Mouse (Mus musculus): Measurements from ENCODE around the gene Hoxd4.

Gene Hoxd4

GRCm38 (mm10) chr2:74745540-74746297, 34.0 kb downstream of the Hoxd4 start:
- DNase-seq (ENCODE audit: low spot score) = no peak

GRCm38 (mm10) chr2:74746298-74746921, 34.7 kb downstream of the Hoxd4 start:
- DNase-seq (ENCODE audit: low spot score) = no peak

- no peak for DNase-seq (ENCODE audit: low spot score)
Measured at GRCm38 (mm10) chr2:74747006-74747405, 35.3 kb downstream of the Hoxd4 start.

DNA sequence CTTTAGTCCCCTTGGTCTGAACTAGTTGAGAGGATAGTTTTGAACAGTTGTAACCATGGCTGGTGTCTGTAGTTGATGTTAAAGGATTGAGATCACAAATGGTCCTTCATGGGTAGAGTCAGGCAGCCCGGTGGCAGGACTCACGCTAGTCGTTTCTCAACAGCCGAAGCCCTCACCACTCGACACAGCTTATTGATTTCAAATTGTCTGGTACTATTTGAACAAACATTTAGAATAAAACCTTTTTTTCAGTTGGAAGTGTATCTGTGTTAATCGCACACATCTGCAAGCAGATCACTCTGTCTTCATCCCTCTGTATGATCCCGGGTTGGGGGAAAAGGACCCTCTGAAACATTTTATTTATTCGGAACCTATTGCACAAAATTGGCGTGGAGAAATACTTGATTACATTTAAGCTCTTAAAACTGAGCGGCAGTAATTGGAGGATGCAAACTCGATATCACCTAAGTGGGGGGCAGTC, 36.0 kb downstream of the Hoxd4 start:
- DNase-seq (ENCODE audit: low spot score) = no peak

DNA sequence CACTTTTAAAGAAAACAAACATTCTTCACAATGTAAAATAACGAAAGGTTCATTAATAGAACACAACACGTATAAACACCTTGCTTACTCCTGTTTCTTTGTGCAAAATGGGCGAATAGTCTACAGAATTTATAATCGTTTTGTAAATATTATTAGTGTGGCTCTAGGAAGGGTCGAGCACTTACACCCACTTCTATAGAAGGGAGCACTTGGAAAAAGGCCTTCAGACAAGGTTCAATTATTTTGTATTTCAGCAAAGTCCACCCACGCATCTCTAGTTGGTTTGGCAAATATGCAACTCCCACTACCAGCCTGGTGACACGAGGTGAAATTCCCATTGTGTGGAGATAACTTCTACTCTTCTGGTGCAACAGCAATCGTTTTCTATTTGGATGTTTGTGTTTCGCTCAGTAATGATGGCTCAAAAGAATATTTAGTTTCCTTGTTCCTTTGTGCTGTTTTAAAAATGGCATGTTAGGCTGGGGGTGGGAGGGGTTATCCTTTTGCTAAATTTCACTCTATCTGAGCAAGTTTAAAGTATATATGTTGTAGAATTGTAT, 36.8 kb downstream of the Hoxd4 start:
- DNase-seq (ENCODE audit: low spot score) = no peak

DNA sequence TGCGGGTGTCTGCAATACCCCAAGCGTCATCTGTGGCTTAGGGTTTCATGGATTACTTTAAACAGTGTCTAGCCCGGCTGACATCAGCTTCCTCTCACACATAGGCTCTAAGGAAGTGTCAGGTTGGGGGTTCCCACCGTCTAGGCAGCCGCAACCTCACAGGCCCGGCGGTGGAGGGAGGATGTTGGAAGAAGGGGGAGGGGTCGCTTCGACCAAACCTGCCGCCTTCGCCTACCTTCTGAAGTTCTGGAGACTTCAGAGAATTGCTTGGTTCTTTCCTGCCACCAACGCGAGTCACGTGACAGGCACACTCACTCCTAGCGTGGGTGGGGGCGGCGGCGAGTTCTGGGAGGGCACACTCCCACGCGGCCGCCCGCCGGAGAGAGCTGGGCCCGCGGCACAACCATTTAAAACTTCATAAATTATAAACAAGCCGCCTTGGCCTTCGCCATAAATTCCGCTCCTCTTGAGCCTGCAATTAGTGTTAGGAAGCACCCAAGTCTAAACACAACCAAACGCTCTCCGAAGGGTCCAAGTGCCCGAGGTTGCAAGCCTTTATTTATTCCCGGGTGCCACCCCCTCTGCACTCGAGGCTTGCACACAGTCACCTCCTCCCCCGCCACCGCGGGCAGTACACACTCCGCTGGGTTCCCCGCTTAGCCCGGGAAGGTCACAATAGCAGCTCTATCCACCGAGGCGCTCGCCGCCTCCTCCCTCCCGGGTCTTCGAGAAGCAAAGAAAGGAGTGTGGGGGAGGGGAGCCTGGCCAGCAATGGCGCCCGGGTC, 37.8 kb downstream of the Hoxd4 start:
- no peak for DNase-seq (ENCODE audit: low spot score)

- no peak for DNase-seq (ENCODE audit: low spot score)
Measured at GRCm38 (mm10) chr2:74750731-74751250, 39.1 kb downstream of the Hoxd4 start.

- no peak for DNase-seq (ENCODE audit: low spot score)
Measured at GRCm38 (mm10) chr2:74751861-74752260, 40.1 kb downstream of the Hoxd4 start.

DNA sequence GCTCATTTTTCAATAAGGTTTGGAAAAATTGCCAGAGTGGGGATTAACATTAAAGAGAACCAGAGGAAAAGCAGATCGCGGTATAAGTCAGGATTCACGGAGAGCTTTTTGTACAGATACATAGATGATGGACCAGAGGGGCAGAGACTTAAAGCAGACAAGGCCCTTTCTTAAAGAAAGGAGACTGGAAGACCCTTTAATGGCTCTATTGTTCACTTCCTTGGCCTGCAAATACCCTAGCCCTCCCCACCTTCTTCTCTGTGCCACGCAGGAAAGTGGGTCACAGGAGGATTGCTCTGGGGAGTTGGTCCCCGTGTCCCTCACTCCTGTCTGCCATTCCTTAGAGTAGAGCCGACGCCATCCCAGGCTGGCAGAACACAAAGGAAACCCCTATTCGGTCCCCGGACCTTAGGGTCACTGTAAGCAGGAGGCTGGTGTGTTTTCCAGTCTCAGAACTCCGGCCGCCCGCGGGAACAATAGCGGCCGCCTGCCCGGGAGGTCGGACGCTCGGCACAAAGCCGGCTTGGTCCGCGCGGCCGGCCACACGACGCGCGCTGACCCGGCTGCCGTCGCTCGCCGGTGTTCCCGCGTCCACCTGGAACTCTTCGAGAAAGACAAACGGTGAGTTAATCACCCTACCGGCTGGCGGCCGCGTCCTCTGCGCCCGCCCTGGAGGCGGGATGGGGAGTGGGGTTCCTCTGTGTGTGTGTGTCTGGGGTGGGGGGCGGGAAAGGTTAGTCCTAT, 40.9 kb downstream of the Hoxd4 start:
- DNase-seq (ENCODE audit: low spot score) = no peak

- no peak for DNase-seq (ENCODE audit: low spot score)
Measured at GRCm38 (mm10) chr2:74753175-74753523, 41.4 kb downstream of the Hoxd4 start.

GRCm38 (mm10) chr2:74753711-74754110, 42.0 kb downstream of the Hoxd4 start:
- no peak for DNase-seq (ENCODE audit: low spot score)

GRCm38 (mm10) chr2:74760146-74760545, 48.4 kb downstream of the Hoxd4 start:
- DNase-seq (ENCODE audit: low spot score) = no peak

DNA sequence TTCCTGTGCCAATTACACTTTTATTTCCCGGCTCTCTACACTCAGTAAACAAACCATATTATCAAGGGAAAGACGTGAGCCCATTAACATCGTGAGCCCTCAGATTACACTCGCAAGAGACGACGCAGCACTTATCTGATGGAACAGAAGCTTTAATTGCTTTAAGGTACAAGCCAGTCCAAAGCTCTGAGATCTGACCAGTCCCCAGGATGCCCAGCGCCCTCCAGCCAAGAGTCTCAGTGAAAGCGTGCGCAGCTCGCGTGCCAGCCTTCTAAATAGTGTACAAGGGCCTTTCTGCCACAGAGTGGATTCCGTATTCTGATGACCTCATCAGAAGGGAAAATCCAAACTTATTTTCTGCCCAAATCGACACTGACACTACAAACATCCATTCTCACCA, 50.2 kb downstream of the Hoxd4 start:
- DNase-seq (ENCODE audit: low spot score) = no peak

- DNase-seq (ENCODE audit: low spot score) = peak; percentile 34
Measured at GRCm38 (mm10) chr2:74762522-74763244, 51.0 kb downstream of the Hoxd4 start, which contains the start of gene Hoxd1. Gene Hoxd1, plus strand, starts transcription at chr2:74762980.

DNA sequence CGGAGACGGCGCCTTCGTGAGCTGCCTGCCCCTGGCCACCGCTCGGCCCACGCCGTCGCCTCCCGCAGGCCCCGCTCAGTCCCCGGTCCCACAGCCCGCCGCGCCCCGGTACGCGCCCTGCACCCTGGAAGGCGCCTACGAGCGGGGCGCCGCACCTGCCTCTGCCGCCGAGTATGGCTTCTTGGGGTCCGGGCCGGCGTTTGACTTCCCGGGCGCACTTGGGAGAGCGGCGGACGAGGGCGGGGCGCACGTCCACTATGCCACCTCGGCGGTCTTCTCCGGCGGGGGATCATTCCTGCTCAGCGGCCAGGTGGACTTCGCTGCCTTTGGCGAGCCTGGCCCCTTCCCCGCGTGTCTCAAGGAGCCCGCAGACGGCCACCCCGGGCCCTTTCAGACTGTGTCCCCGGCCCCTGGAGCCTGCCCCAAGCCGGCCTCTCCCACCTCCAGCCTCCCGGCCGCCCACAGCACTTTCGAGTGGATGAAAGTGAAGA, 51.6 kb downstream of the Hoxd4 start:
- no peak for DNase-seq (ENCODE audit: low spot score)

DNA sequence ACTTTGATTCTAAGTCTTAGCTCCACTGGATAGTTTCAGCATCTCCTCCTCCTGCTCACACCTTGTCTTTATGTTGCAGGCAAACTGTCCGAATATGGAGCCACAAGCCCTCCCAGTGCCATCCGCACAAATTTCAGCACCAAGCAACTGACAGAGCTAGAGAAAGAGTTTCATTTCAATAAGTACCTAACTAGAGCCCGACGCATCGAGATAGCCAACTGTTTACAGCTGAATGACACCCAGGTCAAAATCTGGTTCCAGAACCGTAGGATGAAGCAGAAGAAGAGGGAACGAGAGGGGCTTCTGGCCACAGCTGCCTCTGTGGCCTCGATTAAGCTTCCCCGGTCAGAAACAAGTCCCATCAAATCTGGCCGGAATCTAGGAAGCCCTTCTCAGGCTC, 52.2 kb downstream of the Hoxd4 start:
- no peak for DNase-seq (ENCODE audit: low spot score)

- no peak for DNase-seq (ENCODE audit: low spot score)
Measured at GRCm38 (mm10) chr2:74774359-74774758, 62.6 kb downstream of the Hoxd4 start.

DNA sequence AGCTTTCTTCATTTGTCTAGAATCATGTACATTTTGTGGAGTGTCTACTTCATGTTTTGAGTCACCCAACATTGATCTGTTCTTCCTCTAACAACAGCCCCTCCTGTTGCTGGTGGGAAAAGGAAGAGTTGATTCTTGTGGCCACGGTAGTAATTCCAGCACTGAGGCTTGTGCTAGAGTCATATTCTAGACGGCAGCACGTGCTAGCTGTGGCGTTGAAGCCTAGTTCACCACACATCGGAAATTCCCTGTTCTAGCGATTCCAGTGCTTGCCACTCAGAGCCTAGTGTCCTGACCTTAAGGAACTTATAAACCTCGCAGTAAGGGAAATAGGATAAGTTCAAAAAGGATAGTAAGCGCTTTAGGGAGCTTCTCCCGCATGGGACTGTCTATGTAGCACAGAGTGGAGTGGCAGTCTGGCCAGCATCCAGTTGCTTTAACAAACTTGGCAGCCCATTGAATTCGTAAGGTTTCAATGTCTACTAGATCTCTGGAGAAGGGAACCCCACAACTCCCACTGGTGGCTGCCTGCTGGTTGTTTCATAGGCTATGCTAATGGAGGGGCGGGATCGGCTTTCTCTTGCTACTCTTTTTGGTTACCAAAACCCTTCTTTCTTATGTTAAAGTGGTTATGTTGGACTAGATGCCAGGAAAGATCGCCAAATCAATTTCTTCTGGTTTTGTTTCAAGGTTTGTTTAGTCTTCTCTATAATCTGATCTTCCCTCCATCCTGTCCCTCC, 66.0 kb downstream of the Hoxd4 start:
- DNase-seq (ENCODE audit: low spot score) = no peak

All from urinary bladder, postnatal 25 days (tissue).